Mouse (Mus musculus) forebrain, postnatal 0 days (tissue): ENCODE measurements around the gene Vps35l. TPM values are rescaled to one million over a fixed set of nuclear protein-coding genes. Genes with fewer than 3 reads are reported as not detected.

Experiments
- ATAC-seq: fragments of 200-750 bp; cut with Nextera tagmentation; 2 replicates; pipeline ENCODE4 v1.8.0; 2017; ENCODE audit warnings: mild to moderate bottlenecking, moderate library complexity
- DNase-seq: peaks from one replicate; pipeline ENCODE4 v3.0.0-alpha.2; 2015
- H3K27ac ChIP-seq: fragments of 300-500 bp; sonication (generic); 2 replicates; pipeline ENCODE4 v1.5.1; 2014; ENCODE audit warnings: low read depth, mild to moderate bottlenecking, antibody characterized with exemption, low read length, moderate library complexity, mixed read lengths
- H3K27me3 ChIP-seq: fragments of 300-500 bp; sonication (generic); 2 replicates; pipeline ENCODE4 v1.6.1; 2014; ENCODE audit warnings: mild to moderate bottlenecking, low read length, mixed read lengths; ENCODE audit not compliant: insufficient read depth
- H3K36me3 ChIP-seq: fragments of 300-500 bp; sonication (generic); 2 replicates; pipeline ENCODE4 v1.6.1; 2014; ENCODE audit warnings: mild to moderate bottlenecking, moderate library complexity; ENCODE audit not compliant: insufficient read depth
- H3K4me1 ChIP-seq: fragments of 300-500 bp; sonication (generic); 2 replicates; pipeline ENCODE4 v1.6.1; 2014; ENCODE audit warnings: antibody characterized with exemption; ENCODE audit not compliant: insufficient read depth
- H3K4me2 ChIP-seq: fragments of 300-500 bp; sonication (generic); 2 replicates; pipeline ENCODE4 v1.6.1; 2014; ENCODE audit warnings: low read depth, mild to moderate bottlenecking, moderate library complexity
- H3K4me3 ChIP-seq: fragments of 300-500 bp; sonication (generic); 2 replicates; pipeline ENCODE4 v1.5.1; 2014; ENCODE audit warnings: low read depth, low read length, mixed read lengths
- H3K9ac ChIP-seq: fragments of 300-500 bp; sonication (generic); 2 replicates; pipeline ENCODE4 v1.6.1; 2014; ENCODE audit warnings: mild to moderate bottlenecking
- H3K9me3 ChIP-seq: fragments of 300-500 bp; sonication (generic); 2 replicates; pipeline ENCODE4 v1.6.1; 2016; ENCODE audit warnings: low read length
- CTCF ChIP-seq: sonication (generic); IDR thresholded peaks from 2 replicates; pipeline ENCODE4 v1.5.1; 2016; ENCODE audit warnings: antibody characterized with exemption, control low read depth, low read depth
- WGBS: fragments of 180-500 bp; shearing (Covaris S2); extraction: QIAGEN DNeasy Blood & Tissue Kit; methylation state at CpG from one replicate; pipeline ENCODE4 v1.1.7; 2014; 5-methylcytosine and 5-hydroxymethylcytosine counted together
- polyA plus RNA-seq: library from polyadenylated mRNA; unstranded; fragments of >200 nt; fragmentation: Nextera tagmentation; extraction: Ambion mirVana; gene quantifications from 2 replicates; pipeline ENCODE4 v1.2.1, GENCODE M21; 2015
- total RNA-seq: library from RNA; depleted of rRNA; stranded (reverse); fragments of >200 nt; gene quantifications from 2 replicates; pipeline ENCODE4 v1.2.3, GENCODE M21; 2014

The Vps35l gene
- total and polyA plus RNA-seq, 2 experiments from 2014 or later, result 89.7 to 94.5 TPM

GRCm38 (mm10) chr7:118705101-118705961 is 34.7 kb upstream of the Vps35l start, which contains the start of gene Gde1:
TSS of gene Gde1 (minus strand) at chr7:118705778.
- Histone ChIP-seq H3K4me3 (peak within 1 kb of the TSS; percentile 86), H3K9me3 (no peaks in the 10 kb centered on the region), H3K4me2 (peak within 1 kb of the TSS; percentile 63), H3K4me1 (peaks cover 22% of the 10 kb centered on the region), H3K27ac (peak within 1 kb of the TSS; percentile 94), H3K9ac (peak within 1 kb of the TSS; percentile 93), H3K36me3 (no peaks in the 10 kb centered on the region; the same call in 1 of the 2 replicates), H3K27me3 (no peaks in the 10 kb centered on the region)
- peak; percentile 97 for ATAC-seq
- WGBS, result 2% methylated on average over 65 of the region's 66 CpGs
- TF ChIP-seq CTCF, result peak; percentile 27
- DNase-seq, result peak; percentile 93

GRCm38 (mm10) chr7:118706051-118706450 is 34.0 kb upstream of the Vps35l start:
- no peaks in the 10 kb centered on the region for H3K27me3 ChIP-seq
- H3K27ac ChIP-seq, result peak overlapping the region; percentile 94; the same call in 1 of the 2 replicates
- H3K9me3 ChIP-seq, result no peaks in the 10 kb centered on the region
- DNase-seq (no peak), ATAC-seq (no peak)
- peak overlapping the region; percentile 93; the same call in 1 of the 2 replicates for H3K9ac ChIP-seq
- H3K4me3 ChIP-seq, result peak overlapping the region; percentile 86
- H3K36me3 ChIP-seq, result no peaks in the 10 kb centered on the region; the same call in 1 of the 2 replicates
- no peak for TF ChIP-seq CTCF
- H3K4me1 ChIP-seq, result peaks cover 22% of the 10 kb centered on the region
- H3K4me2 ChIP-seq, result peak overlapping the region; percentile 63
- WGBS, result 33% methylated on average over 6 of the region's 6 CpGs

GRCm38 (mm10) chr7:118706488-118706887 is 33.5 kb upstream of the Vps35l start:
- WGBS, result 89% methylated on average over 5 of the region's 5 CpGs
- Histone ChIP-seq H3K4me1 (peaks cover 22% of the 10 kb centered on the region), H3K27me3 (no peaks in the 10 kb centered on the region), H3K27ac (no peak overlapping the region), H3K9me3 (no peaks in the 10 kb centered on the region), H3K4me2 (no peak overlapping the region), H3K4me3 (no peak overlapping the region), H3K9ac (no peak overlapping the region), H3K36me3 (no peaks in the 10 kb centered on the region; the same call in 1 of the 2 replicates)
- no peak for TF ChIP-seq CTCF
- DNase-seq, result no peak
- ATAC-seq, result no peak

DNA sequence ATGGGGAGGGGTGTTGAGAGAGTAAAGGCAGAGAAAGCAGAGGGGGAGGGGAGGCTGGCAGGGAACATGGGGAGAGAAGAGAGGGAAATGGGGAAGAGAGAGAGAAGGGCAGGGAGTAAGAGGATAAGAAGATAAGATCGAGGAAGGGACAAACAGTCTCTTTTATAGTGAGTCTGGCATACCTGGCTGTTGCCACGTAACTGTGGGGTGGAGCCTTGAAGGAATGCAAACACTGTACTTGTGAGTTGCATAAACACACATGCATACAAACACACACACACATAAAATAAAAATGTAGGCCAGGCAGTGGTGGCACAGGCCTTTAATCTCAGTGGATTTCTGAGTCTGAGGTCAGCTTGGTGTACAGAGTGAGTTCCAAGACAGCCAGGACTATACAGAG is 32.8 kb upstream of the Vps35l start:
- Histone ChIP-seq H3K4me3 (no peak overlapping the region), H3K27me3 (no peaks in the 10 kb centered on the region), H3K9me3 (no peaks in the 10 kb centered on the region), H3K4me1 (peaks cover 22% of the 10 kb centered on the region), H3K9ac (no peak overlapping the region), H3K27ac (no peak overlapping the region), H3K36me3 (no peaks in the 10 kb centered on the region; the same call in 1 of the 2 replicates), H3K4me2 (no peak overlapping the region)
- no peak for TF ChIP-seq CTCF
- no peak for ATAC-seq
- no peak for DNase-seq
- 88% methylated on average over 2 of the region's 2 CpGs for WGBS

DNA sequence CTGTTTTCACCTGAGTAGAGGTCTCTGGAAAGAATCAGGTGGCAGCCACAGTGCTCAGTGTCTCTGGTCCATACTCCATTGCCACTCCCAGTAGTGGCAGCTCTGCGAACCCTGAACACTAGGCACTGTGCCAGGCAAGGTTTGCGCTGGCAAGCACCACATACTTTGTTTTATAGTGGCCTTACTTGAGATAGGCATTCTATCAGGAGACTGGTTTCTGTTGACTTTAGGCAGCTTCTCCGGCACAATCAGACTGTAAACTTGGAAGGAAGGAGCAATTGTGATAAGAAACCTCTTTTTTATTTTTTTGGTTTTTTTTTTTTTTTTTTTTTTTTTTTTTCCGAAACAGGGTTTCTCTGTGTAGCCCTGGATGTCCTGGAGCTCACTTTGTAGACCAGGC is 32.0 kb upstream of the Vps35l start:
- Histone ChIP-seq H3K36me3 (no peaks in the 10 kb centered on the region; the same call in 1 of the 2 replicates), H3K4me1 (peaks cover 22% of the 10 kb centered on the region), H3K9ac (no peak overlapping the region), H3K4me2 (no peak overlapping the region), H3K9me3 (no peaks in the 10 kb centered on the region), H3K4me3 (no peak overlapping the region), H3K27ac (no peak overlapping the region), H3K27me3 (no peaks in the 10 kb centered on the region)
- ATAC-seq, result no peak
- no peak for DNase-seq
- 75% methylated on average over 3 of the region's 4 CpGs for WGBS
- no peak for TF ChIP-seq CTCF

GRCm38 (mm10) chr7:118710776-118711175 is 29.2 kb upstream of the Vps35l start:
- Histone ChIP-seq H3K27me3 (no peaks in the 10 kb centered on the region), H3K4me1 (peaks cover 13% of the 10 kb centered on the region), H3K9me3 (no peaks in the 10 kb centered on the region), H3K27ac (no peak overlapping the region), H3K36me3 (peaks cover 9% of the 10 kb centered on the region; the same call in 1 of the 2 replicates), H3K4me3 (no peak overlapping the region), H3K9ac (no peak overlapping the region), H3K4me2 (no peak overlapping the region)
- ATAC-seq (no peak), DNase-seq (no peak)
- no peak for TF ChIP-seq CTCF
- WGBS, result 66% methylated on average over 5 of the region's 5 CpGs
